Mouse (Mus musculus) gastrocnemius, postnatal 36 days (tissue): ENCODE results near the gene Kbtbd13. TPM values are rescaled to one million over a fixed set of nuclear protein-coding genes. Genes with fewer than 3 reads are reported as not detected.

Experiments used
- DNase-seq, 2 experiments: peaks; one replicate each; pipeline ENCODE4 v3.0.0; 2022
- intact Hi-C: fragments of 180-260 bp; cut with DNase I; formaldehyde crosslinking; loops from one replicate; pipeline ENCODE4 v1.15.1; 2025
- total RNA-seq, 2 experiments: library from RNA; stranded (reverse); gene quantifications; 2 replicates each; pipeline ENCODE4 v1.2.3; 2021

Gene Kbtbd13
- total RNA-seq, 2 experiments from 2014 or later = 6.7 to 8.9 TPM

DNA sequence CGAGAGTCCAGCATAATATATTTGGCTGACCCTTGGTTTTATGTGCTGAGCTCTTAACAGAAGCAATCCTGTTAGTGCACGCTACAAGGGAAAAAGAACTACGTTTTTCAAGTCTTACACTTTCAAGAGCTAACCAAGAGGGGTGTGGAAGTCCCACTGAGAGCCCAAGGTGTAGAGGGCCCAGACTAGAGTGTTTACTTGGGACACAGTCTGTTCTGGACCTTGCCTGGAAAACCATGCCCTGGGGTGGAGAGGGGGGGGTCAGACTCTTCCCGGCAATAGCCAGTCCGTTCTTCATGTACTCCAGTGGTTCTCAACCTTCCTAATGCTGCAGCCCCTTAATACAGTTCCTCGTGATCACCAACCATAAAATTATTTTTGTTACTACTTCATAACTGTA is 8.5 kb upstream of the Kbtbd13 start:
- DNase-seq = no peak
- intact Hi-C loops = loop anchor here (2.0 kb wide), 1 partner anchor 13 kb away; no protein-coding TSS in a partner anchor

DNA sequence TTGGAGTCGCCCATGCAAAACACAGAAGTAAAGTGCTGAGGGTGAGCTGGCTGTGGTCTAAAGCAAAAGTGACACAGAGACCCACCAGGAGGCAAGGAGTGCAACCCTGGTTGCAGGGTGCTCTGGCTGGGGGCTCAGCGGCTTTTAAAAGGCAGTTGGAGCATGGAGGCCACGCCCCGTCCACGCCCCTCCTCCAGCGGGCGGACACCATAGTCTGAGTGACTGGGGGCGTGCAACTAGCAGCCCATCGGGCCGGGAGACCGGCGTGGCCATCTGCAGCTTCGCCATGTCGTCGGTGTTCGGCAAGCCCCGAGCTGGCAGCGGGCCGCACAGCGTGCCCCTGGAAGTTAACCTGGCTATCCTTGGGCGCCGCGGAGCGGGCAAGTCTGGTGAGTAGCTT is 6.8 kb upstream of the Kbtbd13 start, which contains the start of gene Rasl12:
TSS of gene Rasl12 (plus strand) at position 228 of the 400 bp plus-strand sequence.
- DNase-seq = peak; percentile 66 to 67
- intact Hi-C loops = loop anchor here (2.0 kb wide), 1 partner anchor 15 kb away; no protein-coding TSS in a partner anchor

DNA sequence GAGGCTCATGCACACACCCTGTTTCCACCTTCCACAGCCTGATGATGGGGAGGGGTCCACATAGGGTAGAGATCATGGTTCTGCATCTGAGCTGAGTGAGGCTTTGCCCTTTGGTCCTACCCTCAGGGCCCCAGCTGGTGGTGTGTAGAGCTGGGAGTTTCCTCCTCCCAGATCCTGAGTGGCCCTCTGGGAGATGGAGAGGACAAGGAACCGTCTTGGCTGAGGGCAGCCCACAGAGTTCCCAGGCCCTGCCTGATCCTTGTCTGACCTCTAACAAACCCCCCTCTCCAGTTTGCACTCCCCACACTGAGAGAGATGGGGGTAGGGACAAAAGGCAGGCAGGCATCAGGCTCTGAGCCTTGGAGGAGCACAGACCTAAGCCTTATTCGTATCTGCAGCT is 2.9 kb upstream of the Kbtbd13 start:
- DNase-seq = no peak
- intact Hi-C loops = no loop called here

DNA sequence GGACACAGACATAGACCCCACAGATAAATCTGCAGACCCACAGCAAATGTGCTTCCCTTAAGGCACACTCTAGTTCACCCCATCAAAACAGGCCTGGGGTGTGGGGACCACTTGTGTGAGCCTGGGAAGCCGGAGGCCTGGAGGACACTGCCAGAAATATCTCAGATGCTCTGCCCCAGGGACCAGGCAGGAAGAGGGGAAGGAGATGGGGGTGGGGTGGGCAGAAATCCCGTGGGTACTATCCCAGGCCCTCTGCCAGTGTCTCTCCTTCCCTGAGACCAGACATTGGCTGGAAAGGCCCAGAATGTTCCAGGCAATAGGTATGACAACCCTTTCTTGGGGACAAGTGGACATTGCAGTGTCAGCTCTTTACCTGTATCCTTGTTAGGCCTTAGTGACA is 2.2 kb upstream of the Kbtbd13 start:
- intact Hi-C loops = loop anchor here (2.0 kb wide), 1 partner anchor 37 kb away; no protein-coding TSS in a partner anchor
- DNase-seq = no peak

DNA sequence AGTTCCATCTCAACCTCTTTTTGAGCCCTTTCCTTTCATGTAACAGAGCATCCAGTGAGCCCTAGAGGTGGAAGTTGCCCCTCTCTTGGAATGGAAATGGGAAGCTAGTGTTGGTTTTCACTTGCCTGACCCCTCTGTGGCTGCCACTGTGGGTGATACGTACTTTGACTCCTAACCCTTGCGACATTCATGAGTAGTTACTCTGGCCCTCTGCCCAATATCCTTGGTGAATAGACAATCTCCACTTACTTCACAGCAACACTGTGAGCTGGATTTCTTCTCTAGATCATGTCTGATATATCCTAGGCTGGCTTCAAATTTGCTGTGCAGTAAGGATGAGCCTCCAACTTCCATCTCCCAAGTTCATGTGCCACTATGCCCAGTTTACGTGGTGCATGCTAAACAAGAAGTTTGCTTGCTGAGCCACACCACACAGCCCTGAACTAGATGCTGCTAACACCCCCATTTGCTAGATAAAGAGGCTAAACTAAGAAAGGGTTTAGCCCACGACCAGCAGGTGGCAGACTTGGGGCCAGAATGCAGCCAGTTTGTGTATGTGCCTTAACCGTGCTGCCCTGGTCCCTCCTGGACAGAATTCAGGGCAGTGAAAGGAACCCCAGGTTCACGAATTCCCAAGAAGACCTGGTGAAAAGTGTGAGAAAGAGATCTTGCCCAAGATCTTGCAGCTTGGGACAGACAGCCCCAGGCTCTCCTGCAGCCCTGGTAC is 1.3 kb upstream of the Kbtbd13 start:
- peak; percentile 64 to 72 for DNase-seq
- intact Hi-C loops = loop anchor here (2.0 kb wide), 1 partner anchor 38 kb away; no protein-coding TSS in a partner anchor

DNA sequence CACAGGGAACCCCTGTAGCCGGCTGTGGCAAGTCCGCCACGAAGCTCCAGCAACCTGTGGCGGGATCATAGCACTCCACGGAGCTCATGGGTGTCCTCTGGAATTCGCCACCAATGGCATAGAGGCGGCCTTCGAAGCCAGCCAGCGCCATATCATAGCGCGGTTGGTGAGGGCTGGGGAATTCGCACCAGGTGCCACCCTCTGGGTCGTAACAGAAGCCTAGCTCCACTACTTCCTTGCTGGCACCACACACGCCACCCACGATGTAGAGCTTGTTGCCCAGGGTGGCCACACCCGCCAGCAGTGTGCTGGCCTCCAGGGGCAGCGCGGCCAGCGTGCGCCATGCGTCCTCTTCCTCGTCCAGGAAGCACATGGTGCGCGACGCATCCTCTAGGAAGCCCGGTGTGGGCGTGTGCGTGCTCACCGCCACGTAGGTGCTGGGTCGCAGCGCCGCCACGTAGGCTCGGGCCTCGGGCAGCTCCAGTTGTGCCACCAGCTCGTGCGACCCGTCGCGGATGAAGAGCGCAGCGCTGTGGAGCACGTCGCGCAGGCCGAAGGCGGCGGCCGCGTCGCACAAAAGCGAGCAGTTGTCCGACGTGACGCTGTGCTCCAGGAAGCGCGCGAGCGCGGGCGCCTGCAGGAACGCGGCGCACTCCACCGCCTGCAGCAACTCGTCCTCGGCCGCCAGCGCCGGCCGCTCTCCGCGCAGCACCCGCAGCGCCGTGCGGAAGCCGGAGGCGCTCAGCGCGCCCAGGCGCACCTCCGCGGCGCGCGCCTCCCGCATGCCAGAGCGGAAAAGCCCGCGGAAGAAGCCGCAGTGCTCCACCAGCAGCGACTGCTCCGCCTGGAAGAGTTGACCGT is 470 bp downstream of the Kbtbd13 start:
- intact Hi-C loops = no loop called here
- DNase-seq = no peak

DNA sequence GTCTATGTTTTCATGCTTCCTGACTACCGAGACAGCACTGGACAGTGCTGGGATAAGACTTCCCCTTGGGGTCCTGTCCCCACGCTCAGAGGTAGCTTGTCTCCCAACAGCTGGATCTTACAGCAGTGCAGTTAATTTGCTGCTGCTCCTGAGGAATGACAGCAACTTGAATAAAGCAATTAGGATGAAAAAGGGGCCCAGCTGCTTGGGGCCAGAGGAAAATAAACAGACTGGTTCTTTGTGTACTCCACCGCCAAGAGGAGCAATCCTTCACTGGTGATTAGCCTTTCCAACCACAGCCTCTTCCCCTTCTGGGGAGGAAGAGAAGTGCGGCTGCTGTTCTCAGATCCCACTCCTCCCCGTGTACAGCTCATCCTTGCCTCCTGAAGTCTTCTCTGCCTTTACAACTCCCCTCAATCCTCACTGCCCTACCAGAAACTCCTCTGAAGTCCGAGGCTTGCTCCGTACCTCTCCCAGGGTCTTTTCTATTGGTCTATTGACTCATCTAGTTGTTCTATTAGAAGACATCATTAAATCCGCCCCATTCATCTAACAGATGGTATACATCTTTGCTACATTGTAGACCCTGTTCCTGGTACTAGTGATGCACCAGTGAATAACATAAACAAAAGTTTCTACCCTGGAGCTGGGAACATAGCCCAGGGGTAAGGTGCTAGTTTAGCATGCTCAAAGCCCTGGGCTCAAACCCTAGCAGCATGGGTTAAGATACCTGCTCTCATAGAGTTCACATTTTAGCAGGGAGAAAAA is 4.9 kb downstream of the Kbtbd13 start:
- no peak for DNase-seq
- intact Hi-C loops = no loop called here

DNA sequence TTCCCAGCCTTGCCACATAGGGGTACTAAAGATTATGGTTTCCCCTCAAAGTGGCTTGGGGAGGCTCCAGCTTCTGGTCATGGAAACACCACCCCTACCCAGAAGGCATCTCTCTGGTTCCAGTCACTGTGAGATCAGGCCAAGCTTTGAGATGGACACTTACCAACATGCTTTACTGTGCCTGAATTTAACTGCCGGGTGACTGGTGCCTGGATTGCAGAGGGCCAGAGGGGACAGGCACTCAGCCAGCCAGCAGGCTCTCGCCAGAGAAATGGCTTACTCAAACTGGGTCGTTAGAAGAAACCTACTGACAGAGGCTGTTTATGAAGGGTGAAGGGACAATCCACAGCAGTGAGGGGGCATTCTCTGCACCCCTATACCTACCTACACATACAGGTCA is 7.2 kb downstream of the Kbtbd13 start:
- peak in 1 of 2 experiments; percentile 46 for DNase-seq
- intact Hi-C loops = no loop called here

DNA sequence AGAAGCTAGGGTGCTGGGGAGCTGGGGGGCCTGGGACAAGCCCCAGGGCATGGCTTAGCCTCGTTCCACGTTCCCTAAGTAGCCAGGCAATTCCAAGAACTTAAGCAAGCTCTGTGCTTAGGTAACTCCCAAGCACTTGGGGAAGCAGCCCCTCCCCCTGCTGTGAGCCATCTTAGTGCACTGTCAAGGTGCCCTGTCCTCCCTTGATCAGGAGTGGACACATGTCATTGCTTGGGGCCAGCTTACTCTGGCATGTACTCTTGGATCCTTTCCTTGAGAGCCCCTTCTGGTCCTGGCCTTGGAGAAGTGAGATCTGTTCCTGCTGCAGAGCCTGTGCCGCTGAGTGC is 8.7 kb downstream of the Kbtbd13 start:
- intact Hi-C loops = no loop called here
- no peak for DNase-seq

DNA sequence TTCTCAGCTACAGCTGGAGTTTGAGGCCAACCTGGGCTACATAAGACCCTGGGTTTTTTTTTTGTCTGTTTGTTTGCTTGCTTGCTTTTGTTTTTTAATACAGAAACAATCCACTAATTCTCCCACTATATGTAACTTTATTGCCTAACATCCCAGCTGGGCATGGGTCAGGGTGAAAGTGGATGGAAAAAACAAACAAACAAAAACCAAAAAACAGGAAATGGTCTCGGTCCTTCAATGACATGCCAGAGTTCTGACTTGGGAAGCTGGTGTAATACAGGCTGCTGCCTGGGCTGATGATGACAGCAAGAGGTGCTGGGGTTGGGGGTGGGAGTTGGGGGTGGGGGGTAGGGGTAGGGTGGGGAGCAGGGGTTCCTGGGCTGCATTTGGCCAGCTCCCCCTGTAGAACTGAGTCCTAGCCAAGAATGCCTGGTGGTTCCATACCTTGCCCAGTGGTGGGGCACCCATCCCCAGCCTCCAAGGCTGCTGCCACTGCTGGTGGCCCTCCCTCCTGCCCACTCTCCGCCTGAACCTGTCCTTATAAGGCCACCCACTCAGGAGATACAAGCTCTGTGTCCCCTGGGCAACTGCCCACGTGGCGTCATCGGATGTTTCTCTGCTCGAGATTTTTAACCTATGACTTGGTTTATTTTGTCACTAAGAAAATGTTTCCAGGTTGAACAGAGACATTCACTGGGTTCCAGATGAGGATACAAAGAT is 9.3 kb downstream of the Kbtbd13 start:
- intact Hi-C loops = no loop called here
- DNase-seq = no peak

DNA sequence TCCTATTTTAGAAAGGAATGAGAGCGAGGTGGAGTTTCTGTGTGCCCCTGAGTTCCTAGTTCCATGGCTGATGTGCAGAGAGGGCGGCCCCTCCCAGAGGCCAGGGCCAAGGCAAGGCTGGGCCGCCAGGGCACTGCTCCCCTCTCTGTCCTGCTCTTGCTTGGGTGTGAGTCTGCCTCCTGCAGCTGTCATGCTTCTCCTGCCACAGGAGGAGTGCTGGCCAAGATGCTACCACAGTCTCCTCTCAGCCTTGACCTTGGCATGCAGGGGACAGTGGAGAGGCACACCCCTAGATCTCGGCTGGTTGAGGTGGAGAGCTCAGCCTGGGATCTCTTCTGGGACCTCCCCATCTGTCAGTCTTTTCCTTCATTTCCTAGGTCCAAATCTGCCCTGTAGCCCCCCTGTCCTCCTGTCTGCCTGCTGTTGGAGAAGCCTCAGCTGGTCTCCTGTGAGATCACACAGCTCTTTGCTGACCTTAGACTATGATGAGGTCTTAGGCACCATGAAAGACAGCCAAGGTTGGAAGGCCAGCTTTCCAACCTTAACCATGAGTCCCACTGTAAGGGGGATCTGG is 10.3 kb downstream of the Kbtbd13 start:
- no peak for DNase-seq
- intact Hi-C loops = no loop called here

DNA sequence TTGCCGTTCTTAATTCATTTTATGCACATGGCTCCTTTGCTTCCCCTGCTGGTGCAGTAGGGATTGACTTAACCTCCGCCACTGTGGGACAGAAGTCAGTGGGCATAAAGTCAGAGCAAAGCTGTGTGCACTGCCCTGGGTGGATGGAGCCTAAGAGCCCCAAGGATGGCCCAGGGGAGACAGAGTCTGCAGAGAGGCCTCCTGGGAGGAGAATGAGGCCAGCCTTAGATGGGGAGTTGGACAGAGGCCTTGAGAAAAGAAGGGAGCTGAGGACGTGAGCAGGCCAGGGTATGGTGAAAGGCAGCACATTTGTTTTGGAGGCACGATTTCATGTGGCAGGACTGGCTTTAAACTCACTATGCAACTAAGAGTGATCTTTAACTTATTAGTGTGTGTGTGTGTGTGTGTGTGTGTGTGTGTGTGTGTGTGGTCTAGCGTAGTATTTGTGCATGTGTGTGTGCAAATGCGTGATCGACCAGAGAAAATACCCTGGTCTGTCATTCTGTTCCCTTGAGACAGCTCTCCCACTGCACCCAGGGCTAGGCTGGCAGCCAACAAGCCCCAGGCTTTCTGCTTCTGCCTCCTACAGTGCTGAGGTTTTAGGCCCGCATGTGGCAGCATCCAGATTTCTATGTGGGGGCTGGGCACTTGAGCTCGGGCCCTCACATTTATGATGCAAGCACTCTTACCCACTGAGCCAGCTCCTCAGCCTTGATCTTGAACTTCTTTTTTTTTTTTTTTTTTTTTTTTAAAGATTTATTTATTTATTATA is 16.1 kb downstream of the Kbtbd13 start:
- DNase-seq = no peak
- intact Hi-C loops = no loop called here

DNA sequence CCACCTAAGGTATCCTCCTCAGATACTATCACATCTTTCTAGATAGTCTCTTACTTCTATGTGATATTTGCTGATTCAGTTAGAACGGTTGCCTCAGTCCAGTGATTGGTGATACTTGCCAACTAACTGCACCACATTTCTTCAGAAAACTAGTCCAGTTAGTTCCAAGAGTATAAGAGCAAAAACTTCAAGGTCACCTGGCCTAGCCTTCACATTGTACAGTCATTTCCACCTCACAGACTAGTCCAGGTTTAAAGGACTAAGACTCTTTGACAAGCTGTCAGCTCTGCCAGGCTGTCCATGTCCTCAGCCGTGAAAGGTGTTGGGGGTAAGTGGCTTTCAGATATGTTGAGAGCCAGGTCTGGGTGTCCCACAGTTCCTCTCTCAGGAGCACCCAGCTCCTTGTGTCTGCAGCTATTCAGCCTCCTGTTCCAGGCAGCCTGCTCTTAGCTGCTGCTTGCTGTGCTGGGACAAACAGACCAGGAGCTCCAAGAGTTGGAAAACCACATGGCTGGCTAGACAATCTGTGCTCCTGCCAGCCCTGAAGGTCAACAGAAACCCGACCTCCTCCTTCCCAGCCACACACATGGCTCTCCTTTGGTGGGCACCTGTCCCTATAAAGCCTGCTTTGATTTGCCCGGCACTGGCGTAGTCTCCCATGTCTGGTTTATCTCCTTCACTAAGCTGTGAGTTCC is 16.8 kb downstream of the Kbtbd13 start:
- DNase-seq = peak in 1 of 2 experiments; percentile 37
- intact Hi-C loops = no loop called here

DNA sequence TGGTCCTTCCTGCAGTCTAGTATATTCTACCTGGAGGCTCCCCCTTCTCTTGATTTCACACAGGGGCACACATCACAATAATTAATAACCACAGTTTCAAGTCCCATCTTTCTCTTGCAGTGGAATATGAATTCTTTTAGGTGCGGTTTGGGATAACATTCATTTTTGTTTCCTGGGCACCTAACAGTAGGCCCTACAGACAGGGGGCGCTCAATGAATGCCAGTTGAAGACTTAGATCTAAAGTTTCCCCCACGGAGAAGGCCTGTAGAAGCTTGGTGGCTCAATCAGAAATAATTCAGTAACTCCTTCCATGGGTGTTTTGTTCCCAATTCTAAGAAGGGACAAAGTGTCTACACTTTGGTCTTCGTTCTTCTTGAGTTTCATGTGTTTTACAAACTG is 19.0 kb downstream of the Kbtbd13 start:
- intact Hi-C loops = loop anchor here (2.0 kb wide), 1 partner anchor 58 kb away; no protein-coding TSS in a partner anchor
- peak in 1 of 2 experiments; percentile 30 for DNase-seq

DNA sequence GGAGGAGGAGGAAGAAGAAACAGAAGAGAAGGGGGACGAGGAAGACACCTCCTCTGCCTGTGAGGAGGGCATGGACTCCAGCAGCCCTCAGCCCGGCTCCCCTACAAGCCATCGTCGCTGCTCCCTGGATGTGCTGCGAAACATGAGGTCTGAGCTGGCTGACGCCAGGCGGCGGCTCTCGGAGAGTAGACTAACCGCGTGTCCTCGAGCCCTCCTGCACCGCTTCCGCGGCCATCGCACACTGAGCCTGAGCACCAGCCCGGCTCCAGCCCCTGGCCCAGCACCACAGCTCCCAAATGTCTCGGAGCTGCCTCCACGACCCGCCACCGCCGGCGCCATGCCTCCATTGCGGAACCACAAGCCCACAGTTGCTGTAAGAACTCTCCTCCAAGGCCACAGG is 19.7 kb downstream of the Kbtbd13 start:
- intact Hi-C loops = loop anchor here (2.0 kb wide), 1 partner anchor 59 kb away; no protein-coding TSS in a partner anchor
- DNase-seq = no peak

DNA sequence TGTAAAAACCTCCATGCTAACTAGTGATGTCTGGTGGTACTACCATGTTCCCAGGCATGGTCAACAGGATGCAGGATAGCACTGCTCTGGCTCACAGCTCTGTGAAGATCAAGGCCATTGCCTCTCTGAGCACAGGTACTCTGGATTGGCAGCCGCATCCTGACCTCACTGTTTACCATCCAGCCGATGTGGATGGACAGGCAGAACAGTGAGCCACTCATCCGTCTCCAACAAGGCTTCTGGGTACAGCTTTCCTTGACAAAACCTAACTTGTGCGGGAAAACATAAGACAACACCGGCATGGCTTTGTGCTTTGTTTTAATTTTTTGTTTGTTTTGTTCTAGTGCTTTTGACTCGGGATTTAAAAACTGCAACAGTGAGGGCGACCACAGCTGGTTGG is 25.7 kb downstream of the Kbtbd13 start:
- no peak for DNase-seq
- intact Hi-C loops = no loop called here

DNA sequence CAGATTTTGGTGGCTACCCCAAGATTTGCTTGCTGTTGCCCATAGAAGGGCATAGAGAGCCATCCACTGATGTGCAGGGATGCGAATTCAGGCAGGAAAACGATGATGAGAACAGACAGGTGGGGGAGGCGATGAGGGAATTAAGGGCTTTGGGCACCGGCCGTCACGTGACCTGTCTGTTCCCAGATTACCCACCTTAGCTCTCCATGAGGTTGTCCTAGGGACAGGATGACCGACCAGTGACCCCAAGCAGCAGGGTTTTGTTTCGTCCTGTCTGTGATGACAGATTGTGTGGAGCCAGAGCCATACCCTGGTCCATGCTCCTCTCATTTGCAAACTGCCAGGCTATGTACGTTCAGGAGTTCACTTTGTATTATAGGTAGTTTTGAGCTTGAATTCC is 27.8 kb downstream of the Kbtbd13 start:
- intact Hi-C loops = no loop called here
- no peak for DNase-seq
